Mouse (Mus musculus): Measurements from ENCODE around the gene Echs1. TPM values are rescaled to one million over a fixed set of nuclear protein-coding genes. Genes with fewer than 3 reads are reported as not detected.

Echs1 gene
- total RNA-seq, 2 experiments from 2014 or later, result 91.8 to 114 TPM

DNA sequence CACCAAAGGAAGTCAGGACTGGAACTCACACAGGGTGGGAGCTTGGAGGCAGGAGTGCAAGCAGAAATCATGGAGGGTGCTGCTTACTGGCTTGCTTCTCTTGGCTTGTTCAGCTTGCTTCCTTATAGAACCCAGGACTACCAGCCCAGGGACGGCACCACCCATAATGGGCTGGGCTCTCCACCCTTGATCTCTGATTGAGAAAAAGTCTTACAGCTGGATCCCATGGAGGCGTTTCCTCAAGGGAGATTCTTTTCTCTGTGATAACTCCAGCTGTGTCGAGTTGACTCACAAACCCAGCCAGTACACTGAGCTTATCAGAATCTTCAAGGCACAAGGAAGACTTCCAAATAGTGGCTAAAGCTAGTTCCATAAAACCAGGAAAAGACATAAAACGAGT lies 6.5 kb upstream of the Echs1 start:
- intact Hi-C loops (cut with DNase I; ENCODE audit: low total_unique reads), result no loop called here
- DNase-seq, result no peak

DNA sequence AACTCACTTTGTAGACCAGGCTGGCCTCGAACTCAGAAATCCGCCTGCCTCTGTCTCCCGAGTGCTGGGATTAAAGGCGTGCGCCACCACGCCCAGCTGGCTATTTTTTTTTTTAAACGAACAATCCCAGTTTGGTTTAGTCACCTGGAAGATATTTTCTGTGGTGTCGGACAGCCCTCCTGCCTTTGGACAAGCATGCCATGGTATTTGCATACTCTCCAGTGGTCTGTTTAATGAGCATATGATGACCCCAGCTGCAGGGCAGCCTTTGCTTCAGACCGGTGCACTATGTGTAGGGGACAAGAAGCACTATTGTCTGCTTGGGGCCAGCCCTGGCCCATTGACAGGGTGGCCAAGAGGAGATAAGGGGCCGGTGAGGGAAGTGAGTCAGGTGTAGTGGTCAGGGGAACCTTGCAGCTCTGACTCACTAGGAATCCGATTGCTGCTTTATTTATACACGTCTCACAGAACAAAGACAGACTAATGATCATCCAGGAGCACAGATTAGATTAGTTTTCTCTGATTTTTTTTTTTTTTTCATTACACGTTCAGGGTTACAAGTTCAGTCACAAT lies 5.1 kb upstream of the Echs1 start:
- no peak for DNase-seq
- intact Hi-C loops (cut with DNase I; ENCODE audit: low total_unique reads), result no loop called here

DNA sequence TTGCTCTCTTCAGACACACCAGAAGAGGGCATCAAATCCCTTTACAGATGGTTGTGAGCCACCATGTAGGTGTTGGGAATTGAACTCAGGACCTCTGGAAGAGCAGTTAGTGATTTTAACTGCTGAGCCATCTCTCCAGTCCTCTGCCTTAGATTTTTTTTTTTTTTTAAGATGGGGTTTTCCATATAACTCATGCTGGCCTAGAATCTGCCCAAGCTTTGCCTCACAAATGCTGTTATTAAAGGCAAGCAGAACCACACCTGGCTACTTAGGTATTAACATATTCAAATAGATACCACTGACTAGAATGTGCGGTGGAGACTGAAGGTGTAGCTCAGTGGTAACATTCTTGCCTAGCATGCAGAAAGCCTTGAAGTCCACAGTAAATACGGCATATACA lies 4.2 kb upstream of the Echs1 start:
- intact Hi-C loops (cut with DNase I; ENCODE audit: low total_unique reads), result no loop called here
- DNase-seq, result no peak

- DNase-seq, result peak; percentile 41
- intact Hi-C loops (cut with DNase I; ENCODE audit: low total_unique reads), result no loop called here
Measured at GRCm38 (mm10) chr7:140115583-140116328, 520 bp downstream of the Echs1 start, which contains the start of gene Paox. Gene Paox, plus strand, starts transcription at chr7:140115799.

- intact Hi-C loops (cut with DNase I; ENCODE audit: low total_unique reads), result no loop called here
- no peak for DNase-seq
Measured at GRCm38 (mm10) chr7:140111943-140112342, 4.3 kb downstream of the Echs1 start.

GRCm38 (mm10) chr7:140104009-140104408 lies 12.3 kb downstream of the Echs1 start:
- intact Hi-C loops (cut with DNase I; ENCODE audit: low total_unique reads), result no loop called here

GRCm38 (mm10) chr7:140101993-140102860 lies 14.0 kb downstream of the Echs1 start, which contains the start of gene Fuom:
Gene Fuom, minus strand, starts transcription at chr7:140102441.
- DNase-seq, result peak; percentile 89
- intact Hi-C loops (cut with DNase I; ENCODE audit: low total_unique reads), result no loop called here

More at GRCm38 (mm10) chr7:140104009-140104408, 12.3 kb downstream of the Echs1 start:
- no peak for DNase-seq

GRCm38 (mm10) chr7:140101498-140101897 lies 14.8 kb downstream of the Echs1 start:
- intact Hi-C loops (cut with DNase I; ENCODE audit: low total_unique reads), result no loop called here
- no peak for DNase-seq

GRCm38 (mm10) chr7:140098466-140098865 lies 17.8 kb downstream of the Echs1 start:
- DNase-seq, result no peak
- intact Hi-C loops (cut with DNase I; ENCODE audit: low total_unique reads), result no loop called here

GRCm38 (mm10) chr7:140096055-140096454 lies 20.2 kb downstream of the Echs1 start:
- intact Hi-C loops (cut with DNase I; ENCODE audit: low total_unique reads), result no loop called here
- no peak for DNase-seq

GRCm38 (mm10) chr7:140095556-140095955 lies 20.7 kb downstream of the Echs1 start:
- intact Hi-C loops (cut with DNase I; ENCODE audit: low total_unique reads), result no loop called here
- no peak for DNase-seq

GRCm38 (mm10) chr7:140094954-140095353 lies 21.3 kb downstream of the Echs1 start:
- intact Hi-C loops (cut with DNase I; ENCODE audit: low total_unique reads), result no loop called here
- no peak for DNase-seq

DNA sequence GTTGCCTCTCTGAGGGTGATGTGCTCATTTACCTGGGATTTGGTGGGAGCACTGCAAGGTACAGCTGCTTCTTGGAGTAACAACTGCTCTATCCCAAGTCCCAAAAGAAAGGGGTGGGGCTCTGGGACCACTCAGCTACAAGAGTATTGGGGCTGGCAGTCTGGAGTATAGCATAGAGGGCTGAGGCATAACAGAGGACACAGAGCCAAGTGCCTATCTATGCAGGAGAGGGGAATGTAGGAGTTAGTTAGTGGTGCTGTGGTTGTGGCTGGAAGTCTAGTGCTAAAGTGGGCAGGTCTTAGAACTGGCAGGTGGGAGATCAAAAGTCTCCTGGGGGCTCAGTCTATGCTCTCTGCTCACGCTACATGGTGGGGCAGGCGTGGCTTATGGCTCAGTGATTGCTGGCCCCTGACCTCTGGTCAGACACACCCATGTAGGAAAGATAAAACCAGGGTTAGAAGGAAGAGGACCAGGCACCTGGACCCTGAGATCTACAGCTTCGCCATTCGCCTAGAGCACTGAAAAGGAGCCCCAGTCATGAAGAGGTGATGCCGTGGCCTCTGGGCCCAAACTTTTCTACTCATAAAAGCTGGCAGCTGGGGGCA lies 23.2 kb downstream of the Echs1 start, which contains the start of gene Prap1:
TSS of gene Prap1 (plus strand) at position 472 of the 605 bp plus-strand sequence.
- DNase-seq, result no peak
- intact Hi-C loops (cut with DNase I; ENCODE audit: low total_unique reads), result no loop called here

DNA sequence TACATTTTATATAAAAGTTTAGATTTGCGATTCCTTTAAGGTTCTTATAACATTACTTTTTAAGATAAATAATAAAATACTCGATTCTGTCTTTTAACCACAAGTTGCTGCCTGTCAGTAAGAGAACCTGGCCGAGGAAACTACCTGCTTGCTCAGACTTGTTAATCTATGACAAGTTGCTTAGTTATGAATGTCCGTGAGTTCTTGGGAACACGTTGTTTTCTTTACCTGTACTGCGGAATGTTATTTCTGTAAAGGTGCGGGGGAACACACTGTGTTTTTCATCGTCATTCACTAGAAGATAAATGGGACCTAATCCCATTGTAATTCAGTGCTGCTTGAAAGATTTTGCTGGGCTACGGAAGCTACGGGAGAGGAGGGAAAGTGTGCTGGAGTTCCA lies 25.7 kb downstream of the Echs1 start:
- DNase-seq, result no peak
- intact Hi-C loops (cut with DNase I; ENCODE audit: low total_unique reads), result no loop called here

DNA sequence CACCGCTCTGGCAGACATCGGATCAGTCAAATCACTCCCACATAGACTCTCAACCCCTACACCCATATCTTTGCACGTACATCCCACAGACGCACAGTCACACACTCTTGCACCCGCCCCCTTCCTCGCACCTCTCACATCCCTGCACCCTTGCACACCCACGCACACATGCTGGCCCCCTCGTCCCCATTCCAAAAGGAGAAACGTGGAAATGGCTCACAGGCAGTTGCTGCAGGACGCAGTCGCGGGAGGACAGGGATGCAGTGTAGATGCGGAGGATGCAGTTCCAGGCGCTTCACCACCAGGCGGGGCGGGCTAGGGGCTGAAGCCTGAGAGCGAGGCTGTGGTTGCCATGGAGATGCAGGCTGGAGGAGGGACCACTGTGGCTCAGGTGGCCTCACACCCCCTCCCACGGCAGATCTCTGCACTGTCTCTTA lies 34.0 kb downstream of the Echs1 start, which contains the start of gene Caly:
TSS of gene Caly (minus strand) at position 307 of the 437 bp plus-strand sequence.
- intact Hi-C loops (cut with DNase I; ENCODE audit: low total_unique reads), result no loop called here
- no peak for DNase-seq

DNA sequence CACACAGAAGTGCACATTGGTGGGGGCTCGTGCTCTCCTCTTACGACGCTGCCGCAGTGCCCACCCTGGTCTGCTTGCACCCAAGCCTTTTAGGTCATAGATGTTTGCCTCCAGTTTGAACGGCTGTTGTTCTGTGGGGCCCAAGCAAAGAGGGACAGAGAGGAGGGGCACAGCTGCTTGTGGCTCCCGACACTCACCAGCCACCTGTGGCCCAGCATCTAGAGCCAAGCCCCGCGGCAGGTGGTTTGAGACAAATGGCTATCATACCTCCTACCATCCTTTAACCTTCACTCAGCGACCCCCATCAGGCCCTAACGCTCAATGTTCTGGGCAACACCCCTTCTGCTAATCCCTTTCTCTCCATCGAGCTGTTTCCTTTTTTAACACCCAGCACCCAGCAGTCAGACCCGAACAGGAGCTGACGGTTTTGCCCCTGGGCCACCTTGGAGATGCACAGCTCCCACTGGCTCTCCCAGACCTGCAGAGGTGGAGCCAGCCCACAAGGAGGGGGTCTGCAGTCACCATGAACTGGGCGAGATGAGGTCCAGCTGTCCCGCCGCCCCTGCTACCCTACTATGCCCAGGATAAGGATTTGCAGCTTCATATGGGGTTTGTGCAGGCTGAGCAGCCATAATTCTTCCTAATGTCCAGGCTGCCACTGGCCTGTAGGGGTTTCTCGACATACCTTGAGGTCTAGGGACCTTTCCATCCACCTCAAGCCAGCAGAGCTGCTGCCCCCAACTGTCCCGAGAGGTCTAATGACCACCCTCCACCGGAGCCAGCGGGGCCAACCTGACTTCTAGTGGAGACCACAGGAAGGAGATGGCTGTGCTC lies 34.7 kb downstream of the Echs1 start:
- no peak for DNase-seq
- intact Hi-C loops (cut with DNase I; ENCODE audit: low total_unique reads), result no loop called here

DNA sequence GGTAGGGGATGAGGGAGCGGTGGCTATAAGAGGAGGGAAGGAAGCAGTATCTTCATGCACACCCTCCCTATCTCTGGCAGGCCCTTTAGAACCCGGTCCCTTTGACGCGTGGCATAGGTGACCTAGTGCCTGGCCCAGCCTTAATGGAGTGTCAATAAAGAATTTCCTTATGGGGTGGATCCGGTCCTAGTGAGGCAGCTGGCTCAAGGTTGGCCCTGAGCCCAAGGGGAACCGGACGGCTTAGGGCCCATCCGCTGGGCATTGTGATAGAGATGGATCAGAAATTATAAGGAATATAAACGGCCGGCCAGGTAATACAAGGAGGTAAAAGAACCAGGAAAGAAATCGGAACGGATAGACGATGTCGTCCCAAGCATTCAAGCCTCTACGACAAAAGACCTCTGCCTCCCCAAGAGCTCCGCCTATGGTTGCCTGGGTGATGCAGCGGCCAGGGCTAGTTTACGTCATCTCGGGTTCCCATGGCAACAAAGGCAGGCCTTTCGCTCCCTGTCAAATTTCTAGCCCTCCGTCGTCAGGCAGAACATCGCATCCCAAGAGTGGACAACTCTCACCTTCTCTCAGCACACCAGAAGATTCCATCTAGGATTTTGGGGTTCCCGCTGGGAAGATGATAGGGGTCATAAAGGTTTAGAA lies 35.6 kb downstream of the Echs1 start:
- intact Hi-C loops (cut with DNase I; ENCODE audit: low total_unique reads), result no loop called here
- peak; percentile 40 for DNase-seq

DNA sequence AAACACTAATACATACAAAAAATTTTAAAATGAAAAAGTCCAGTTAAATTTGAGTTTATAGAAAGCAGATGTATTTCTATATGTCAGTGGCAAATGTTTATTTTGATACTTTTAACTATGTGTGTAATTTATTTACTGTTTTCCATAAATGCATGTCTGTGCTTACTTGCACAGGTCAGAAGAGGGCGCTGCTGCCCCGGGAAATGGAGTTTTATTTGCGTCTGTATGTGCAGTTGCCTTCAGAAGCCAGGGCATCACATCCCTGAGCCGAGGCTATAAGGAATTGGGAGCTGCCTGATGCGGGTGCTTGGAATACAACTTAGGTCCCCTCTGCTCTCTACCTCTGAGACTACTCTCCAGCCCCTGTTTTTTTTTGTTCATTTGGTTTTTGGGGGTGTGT lies 37.6 kb downstream of the Echs1 start:
- intact Hi-C loops (cut with DNase I; ENCODE audit: low total_unique reads), result no loop called here
- peak; percentile 53 for DNase-seq

All from gastrocnemius, postnatal 14 days (tissue).